Mouse (Mus musculus): ENCODE results near the gene E030025P04Rik. TPM values are rescaled to one million over a fixed set of nuclear protein-coding genes. Genes with fewer than 3 reads are reported as not detected.

E030025P04Rik gene
- polyA plus RNA-seq, 1 experiment from 2014 or later = not detected

- Histone ChIP-seq H3K9me3 (no peaks in the 10 kb centered on the region), H3K4me1 (replicated peaks) (no peaks in the 10 kb centered on the region), H3K27me3 (no peaks in the 10 kb centered on the region), H3K4me3 (no peak overlapping the region), H3K36me3 (no peaks in the 10 kb centered on the region), H3K4me2 (no peak overlapping the region), H3K9ac (no peak overlapping the region), H3K27ac (replicated peaks) (no peak overlapping the region)
- WGBS = 62% methylated on average over 5 of the region's 5 CpGs
- ATAC-seq (ENCODE audit: low FRiP score, low read depth) = no peak
Observed at GRCm38 (mm10) chr11:109091821-109092220, 52.3 kb downstream of the E030025P04Rik start.

Other genes starting within 250 kb of the E030025P04Rik start
- gene Axin2, start 224.0 kb downstream of the E030025P04Rik start, polyA plus RNA-seq (2015; fragmentation: Nextera tagmentation; extraction: Ambion mirVana) = 8.9 and 9.2 TPM in 2 replicates
- 11.8 and 12.4 TPM in 2 replicates for gene Rgs9, start 153.8 kb upstream of the E030025P04Rik start, polyA plus RNA-seq (2015; fragmentation: Nextera tagmentation; extraction: Ambion mirVana)
- gene Gna13, start 218.5 kb upstream of the E030025P04Rik start, polyA plus RNA-seq (2015; fragmentation: Nextera tagmentation; extraction: Ambion mirVana) = 19.4 and 19.9 TPM in 2 replicates

Data from hindbrain, embryonic 15.5 days (tissue).